Mouse (Mus musculus) induced T-regulatory cell, adult 2 months (primary cell): ENCODE results near the gene Copg2.

Source experiments
- DNase-seq: peaks from one replicate; pipeline ENCODE4 v3.0.0-alpha.2; 2012; ENCODE audit warnings: low read depth

Gene Copg2

GRCm38 (mm10) chr6:30734988-30735727 is 161.4 kb downstream of the Copg2 start:
- peak; percentile 45 for DNase-seq

- DNase-seq = peak; percentile 7
Observed at GRCm38 (mm10) chr6:30734465-30734864, 162.1 kb downstream of the Copg2 start.

GRCm38 (mm10) chr6:30732571-30733130 is 163.9 kb downstream of the Copg2 start:
- DNase-seq = no peak

GRCm38 (mm10) chr6:30730301-30730971 is 166.2 kb downstream of the Copg2 start:
- no peak for DNase-seq

GRCm38 (mm10) chr6:30723331-30723730 is 173.3 kb downstream of the Copg2 start, which contains the start of gene Mest:
TSS of gene Mest (plus strand) at chr6:30723547.
- no peak for DNase-seq

- no peak for DNase-seq
Observed at GRCm38 (mm10) chr6:30722385-30723164, 174.0 kb downstream of the Copg2 start.

- DNase-seq = no peak
Observed at GRCm38 (mm10) chr6:30716796-30717195, 179.8 kb downstream of the Copg2 start.

- no peak for DNase-seq
Observed at GRCm38 (mm10) chr6:30714891-30715471, 181.6 kb downstream of the Copg2 start.

- DNase-seq = no peak
Observed at GRCm38 (mm10) chr6:30713896-30714295, 182.7 kb downstream of the Copg2 start.

- no peak for DNase-seq
Observed at GRCm38 (mm10) chr6:30713455-30713854, 183.1 kb downstream of the Copg2 start.

- DNase-seq = no peak
Observed at GRCm38 (mm10) chr6:30712484-30712883, 184.1 kb downstream of the Copg2 start.

GRCm38 (mm10) chr6:30711365-30711763 is 185.2 kb downstream of the Copg2 start:
- DNase-seq = no peak

- DNase-seq = no peak
Observed at GRCm38 (mm10) chr6:30710371-30711364, 185.9 kb downstream of the Copg2 start.

- DNase-seq = no peak
Observed at GRCm38 (mm10) chr6:30709115-30709514, 187.5 kb downstream of the Copg2 start.

GRCm38 (mm10) chr6:30703977-30704602 is 192.5 kb downstream of the Copg2 start:
- no peak for DNase-seq

GRCm38 (mm10) chr6:30703476-30703875 is 193.1 kb downstream of the Copg2 start:
- no peak for DNase-seq

GRCm38 (mm10) chr6:30702881-30703280 is 193.7 kb downstream of the Copg2 start:
- DNase-seq = no peak

GRCm38 (mm10) chr6:30700182-30700581 is 196.4 kb downstream of the Copg2 start:
- no peak for DNase-seq

- DNase-seq = no peak
Observed at GRCm38 (mm10) chr6:30698036-30698435, 198.6 kb downstream of the Copg2 start.
